Mouse (Mus musculus): ENCODE results near the gene Hunk. TPM values are rescaled to one million over a fixed set of nuclear protein-coding genes. Genes with fewer than 3 reads are reported as not detected.

Hunk gene
- total RNA-seq, 2 experiments from 2014 or later = 25.7 to 31.1 TPM

- peak; percentile 69 for TF ChIP-seq CTCF (conservative IDR thresholded peaks at IDR 0.05)
- Histone ChIP-seq H3K27ac (no peak overlapping the region), H3K4me3 (no peak overlapping the region)
- DNase-seq (ENCODE audit: low spot score in 2 of 2) = peak in 1 of 2 experiments; percentile 23
These were observed 4.2 kb upstream of the Hunk start for GRCm38 (mm10) chr16:90381633-90382032.

GRCm38 (mm10) chr16:90382701-90383280 lies 3.0 kb upstream of the Hunk start:
- DNase-seq (ENCODE audit: low spot score in 2 of 2) = no peak
- H3K27ac ChIP-seq = no peak overlapping the region; the same call in 1 of the 2 replicates
- H3K4me3 ChIP-seq = no peak overlapping the region
- no peak for TF ChIP-seq CTCF (conservative IDR thresholded peaks at IDR 0.05)

DNA sequence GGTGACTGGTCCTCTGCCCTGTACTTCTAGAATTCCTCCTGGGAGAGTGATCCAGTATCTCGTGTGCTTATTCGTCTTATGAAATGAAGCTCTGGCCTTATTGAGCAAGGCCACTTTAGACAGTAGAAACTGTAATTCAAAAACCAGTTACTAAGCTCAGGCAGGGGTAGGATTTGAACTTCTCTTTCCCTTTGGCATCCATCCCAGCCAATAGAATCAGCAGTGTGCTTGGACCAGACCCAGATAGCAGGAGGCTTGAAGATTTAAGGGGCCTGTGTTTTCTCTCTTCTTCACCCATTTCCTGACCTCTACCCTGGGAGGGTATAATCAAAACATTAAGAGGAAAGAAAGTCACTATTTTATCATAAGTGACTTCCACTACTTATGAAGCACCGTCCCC lies 1.8 kb upstream of the Hunk start:
- H3K4me3 ChIP-seq = no peak overlapping the region
- no peak for DNase-seq (ENCODE audit: low spot score in 2 of 2)
- no peak for TF ChIP-seq CTCF (conservative IDR thresholded peaks at IDR 0.05)
- no peak overlapping the region for H3K27ac ChIP-seq

DNA sequence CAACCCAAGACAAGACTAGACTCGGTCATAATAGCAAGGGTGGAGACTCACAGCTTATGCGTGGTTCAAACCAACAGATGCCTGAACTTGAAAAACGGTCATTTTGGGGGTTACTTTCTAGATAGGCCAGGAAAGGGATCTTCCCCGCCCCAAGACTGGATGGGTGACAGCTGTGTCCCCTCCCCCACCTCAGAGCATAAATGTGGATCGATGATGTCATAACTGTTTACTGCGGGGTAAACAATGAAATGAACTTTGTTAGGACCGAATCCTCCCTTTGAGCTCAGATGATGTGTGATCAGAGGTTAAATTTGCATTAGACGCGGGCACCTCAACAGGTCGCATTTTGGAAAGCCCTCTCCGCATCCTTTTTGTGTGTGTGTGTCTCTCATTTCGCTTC lies 967 bp upstream of the Hunk start:
- peak overlapping the region; percentile 91 for H3K27ac ChIP-seq
- DNase-seq (ENCODE audit: low spot score in 2 of 2) = no peak
- TF ChIP-seq CTCF (conservative IDR thresholded peaks at IDR 0.05) = no peak
- H3K4me3 ChIP-seq = peak overlapping the region; percentile 93

DNA sequence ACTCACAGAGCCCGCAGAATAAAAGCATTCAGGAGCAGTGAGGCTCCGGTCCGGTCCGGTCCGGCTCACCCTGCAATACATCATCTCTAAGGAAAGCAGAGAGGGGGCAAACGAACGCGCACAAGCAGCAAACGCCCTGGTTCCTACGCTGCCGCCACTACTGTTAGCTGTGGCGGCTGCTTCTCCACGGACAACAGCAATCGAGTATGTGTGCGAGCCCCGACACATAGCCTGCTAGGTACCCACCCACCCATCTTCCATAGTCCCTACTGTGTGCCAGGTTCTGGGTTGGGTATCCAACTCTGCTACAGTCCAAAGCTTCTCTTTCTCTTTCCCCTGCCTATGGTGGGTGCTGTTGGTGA lies 506 bp upstream of the Hunk start:
- DNase-seq (ENCODE audit: low spot score in 2 of 2) = no peak
- peak overlapping the region; percentile 93 for H3K4me3 ChIP-seq
- H3K27ac ChIP-seq = peak overlapping the region; percentile 91
- no peak for TF ChIP-seq CTCF (conservative IDR thresholded peaks at IDR 0.05)

DNA sequence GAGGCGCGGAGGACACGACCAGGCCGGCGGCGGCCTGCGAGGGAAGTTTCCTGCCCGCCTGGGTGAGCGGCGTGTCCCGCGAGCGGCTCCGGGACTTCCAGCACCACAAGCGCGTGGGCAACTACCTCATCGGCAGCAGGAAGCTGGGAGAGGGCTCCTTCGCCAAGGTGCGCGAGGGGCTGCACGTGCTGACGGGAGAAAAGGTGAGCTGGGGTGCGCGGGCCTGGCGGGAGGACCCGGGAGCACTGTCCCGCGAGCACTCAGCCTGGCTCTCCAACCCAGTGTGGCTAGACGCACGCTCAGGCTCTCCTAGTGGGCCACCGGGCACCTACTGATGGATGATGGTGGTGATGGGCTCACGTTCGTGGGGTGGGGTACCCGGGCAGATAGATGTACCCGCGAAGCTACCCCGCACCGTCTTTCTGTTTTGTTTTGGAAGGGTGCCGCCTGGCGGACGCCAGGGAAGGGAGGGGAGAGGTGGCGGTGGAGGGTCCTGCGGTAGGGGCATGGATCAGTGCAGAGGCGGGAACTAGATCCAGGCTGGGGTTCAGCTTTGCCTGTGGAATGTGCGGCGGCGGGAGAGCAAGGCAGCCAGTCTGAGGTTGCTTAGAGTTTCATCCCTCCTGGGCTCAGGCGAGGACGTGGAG lies 824 bp downstream of the Hunk start:
- TF ChIP-seq CTCF (conservative IDR thresholded peaks at IDR 0.05) = peak; percentile 74
- DNase-seq (ENCODE audit: low spot score in 2 of 2) = no peak
- Histone ChIP-seq H3K27ac (peak overlapping the region; percentile 91), H3K4me3 (peak overlapping the region; percentile 93)

GRCm38 (mm10) chr16:90387161-90387671 lies 1.4 kb downstream of the Hunk start:
- no peak for DNase-seq (ENCODE audit: low spot score in 2 of 2)
- H3K27ac ChIP-seq = peak overlapping the region; percentile 91
- no peak for TF ChIP-seq CTCF (conservative IDR thresholded peaks at IDR 0.05)
- peak overlapping the region; percentile 93 for H3K4me3 ChIP-seq

GRCm38 (mm10) chr16:90387961-90388360 lies 2.1 kb downstream of the Hunk start:
- peak overlapping the region; percentile 93 for H3K4me3 ChIP-seq
- peak overlapping the region; percentile 72 for H3K27ac ChIP-seq
- DNase-seq (ENCODE audit: low spot score in 2 of 2) = no peak
- no peak for TF ChIP-seq CTCF (conservative IDR thresholded peaks at IDR 0.05)

DNA sequence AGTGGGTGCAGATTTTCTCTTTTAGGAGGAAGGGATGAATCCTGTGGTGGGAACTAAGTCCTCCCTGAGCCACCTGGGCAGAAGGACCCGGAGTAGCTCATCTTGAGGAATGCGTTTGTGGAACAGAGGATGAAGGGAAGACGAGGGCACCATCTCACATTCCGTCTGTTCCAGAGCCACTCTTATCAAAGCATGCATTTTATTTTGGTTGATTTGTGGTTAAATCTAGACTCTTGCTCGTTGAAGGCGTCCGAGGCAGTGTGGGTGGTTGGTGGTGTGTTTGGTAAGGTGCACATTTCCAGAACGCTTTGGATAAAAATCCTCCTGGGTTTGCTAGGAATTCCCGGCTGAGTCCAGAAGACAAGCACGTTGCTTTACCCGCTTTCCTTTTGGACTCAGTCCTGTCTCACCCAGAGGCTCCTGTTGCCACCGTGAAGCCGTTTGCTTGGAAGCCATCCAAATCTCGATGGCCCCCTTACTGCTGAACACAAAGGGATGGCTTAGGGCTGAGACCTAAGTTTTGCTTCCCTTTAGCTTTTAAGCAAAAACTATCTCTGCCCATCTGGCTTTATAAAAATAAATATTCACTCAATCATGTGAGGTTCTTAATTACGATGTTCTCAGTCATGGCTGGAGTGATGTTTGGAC lies 3.4 kb downstream of the Hunk start:
- Histone ChIP-seq H3K27ac (peak overlapping the region; percentile 72; the same call in 1 of the 2 replicates), H3K4me3 (peak overlapping the region; percentile 93)
- no peak for TF ChIP-seq CTCF (conservative IDR thresholded peaks at IDR 0.05)
- DNase-seq (ENCODE audit: low spot score in 2 of 2) = no peak

GRCm38 (mm10) chr16:90390731-90391130 lies 4.9 kb downstream of the Hunk start:
- Histone ChIP-seq H3K27ac (no peak overlapping the region), H3K4me3 (no peak overlapping the region)
- no peak for DNase-seq (ENCODE audit: low spot score in 2 of 2)
- no peak for TF ChIP-seq CTCF (conservative IDR thresholded peaks at IDR 0.05)

GRCm38 (mm10) chr16:90394761-90395160 lies 8.9 kb downstream of the Hunk start:
- no peak overlapping the region for H3K27ac ChIP-seq
- no peak for TF ChIP-seq CTCF (conservative IDR thresholded peaks at IDR 0.05)
- DNase-seq (ENCODE audit: low spot score in 2 of 2) = no peak
- no peak overlapping the region for H3K4me3 ChIP-seq

DNA sequence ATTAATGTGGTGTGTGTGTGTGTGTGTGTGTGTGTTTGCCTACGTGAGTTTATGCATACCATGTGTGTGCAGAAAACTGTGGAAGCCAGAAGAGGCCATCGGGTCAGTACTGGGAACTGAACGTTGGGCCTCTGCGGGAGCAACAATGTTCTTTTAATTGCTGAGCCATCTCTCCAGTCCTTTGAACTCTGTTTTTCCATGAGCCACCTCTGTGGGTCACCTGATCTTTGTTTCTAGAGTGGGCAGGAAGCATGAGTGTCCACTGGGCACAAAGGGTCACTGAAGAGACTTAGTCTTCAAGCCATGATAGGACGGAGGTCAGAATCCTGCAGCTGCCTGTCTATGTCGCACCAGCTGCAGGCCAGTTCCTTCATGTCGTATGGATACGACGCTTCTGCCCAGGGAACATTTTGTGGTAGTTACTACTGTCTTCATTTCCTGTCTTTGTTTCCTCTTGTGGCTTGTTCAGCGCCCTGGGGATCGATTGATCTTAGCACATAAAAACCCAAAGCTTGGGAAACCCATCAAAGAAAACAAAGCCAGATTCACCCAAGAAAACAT lies 10.3 kb downstream of the Hunk start:
- TF ChIP-seq CTCF (conservative IDR thresholded peaks at IDR 0.05) = no peak
- Histone ChIP-seq H3K27ac (no peak overlapping the region), H3K4me3 (no peak overlapping the region)
- DNase-seq (ENCODE audit: low spot score in 2 of 2) = no peak

- Histone ChIP-seq H3K4me3 (no peak overlapping the region), H3K27ac (no peak overlapping the region)
- no peak for TF ChIP-seq CTCF (conservative IDR thresholded peaks at IDR 0.05)
These were observed 11.1 kb downstream of the Hunk start for GRCm38 (mm10) chr16:90396882-90397281.

More at GRCm38 (mm10) chr16:90396882-90397281, 11.1 kb downstream of the Hunk start:
- DNase-seq (ENCODE audit: low spot score in 2 of 2) = no peak

Data from layer of hippocampus, adult 2 months (tissue).